Mouse (Mus musculus): ENCODE measurements around the gene Gm45716. TPM values are rescaled to one million over a fixed set of nuclear protein-coding genes. Genes with fewer than 3 reads are reported as not detected.

Gene Gm45716
- polyA plus RNA-seq, 1 experiment from 2014 or later = 15.4 TPM

- H3K4me3 ChIP-seq = no peak overlapping the region
- no peaks in the 10 kb centered on the region for H3K4me1 ChIP-seq
- no peaks in the 10 kb centered on the region for H3K27me3 ChIP-seq (ENCODE audit: low read depth, poor library complexity, severe bottlenecking)
- DNase-seq (ENCODE audit: low spot score) = no peak
- H3K9me3 ChIP-seq (replicated peaks) = no peaks in the 10 kb centered on the region
- H3K36me3 ChIP-seq = no peaks in the 10 kb centered on the region
- H3K27ac ChIP-seq (replicated peaks) = no peak overlapping the region
- WGBS = 92% methylated on average over 6 of the region's 6 CpGs
These were observed 10.1 kb upstream of the Gm45716 start for GRCm38 (mm10) chr11:90177389-90177788.

DNA sequence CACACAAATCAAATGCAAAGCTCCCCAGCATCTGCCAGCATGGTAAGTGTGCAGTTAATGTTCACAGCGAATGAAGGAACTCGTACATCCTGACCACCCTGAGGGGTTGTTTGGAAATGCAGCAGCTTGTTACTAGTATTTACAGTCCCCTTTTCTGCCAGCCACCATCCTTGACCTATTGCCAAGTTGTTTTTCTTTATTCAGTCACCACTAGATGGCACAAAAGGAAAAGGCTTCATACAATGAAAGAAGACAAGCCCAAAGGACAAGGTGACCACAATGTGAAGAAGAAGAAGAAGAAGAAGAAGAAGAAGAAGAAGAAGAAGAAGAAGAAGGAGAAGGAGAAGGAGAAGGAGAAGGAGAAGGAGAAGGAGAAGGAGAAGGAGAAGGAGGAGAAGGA, 4.1 kb upstream of the Gm45716 start:
- Histone ChIP-seq H3K4me1 (no peaks in the 10 kb centered on the region), H3K27ac (replicated peaks) (no peak overlapping the region), H3K9me3 (replicated peaks) (no peaks in the 10 kb centered on the region), H3K27me3 (ENCODE audit: low read depth, poor library complexity, severe bottlenecking) (no peaks in the 10 kb centered on the region), H3K36me3 (no peaks in the 10 kb centered on the region), H3K4me3 (no peak overlapping the region)
- 43% methylated on average over 2 of the region's 2 CpGs for WGBS
- DNase-seq (ENCODE audit: low spot score) = no peak

DNA sequence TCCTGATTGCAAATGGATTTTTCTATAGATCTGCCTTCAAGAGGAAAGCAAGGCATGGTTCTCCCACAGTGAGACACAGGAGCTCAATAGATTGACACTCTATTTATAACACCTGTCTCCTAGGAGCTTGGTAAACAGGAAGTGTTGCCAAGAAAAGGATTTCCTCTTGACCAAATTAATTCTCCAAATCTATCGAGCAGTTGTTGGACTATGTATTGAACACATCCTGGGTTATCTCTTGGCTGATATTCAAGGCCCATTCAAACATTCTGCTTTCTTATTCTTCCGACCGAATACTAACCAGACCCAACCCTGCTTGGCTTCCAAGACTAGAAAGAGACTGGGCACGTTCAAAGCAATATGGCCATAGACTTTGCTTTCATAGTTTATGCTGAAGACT, 2.7 kb upstream of the Gm45716 start:
- H3K4me3 ChIP-seq = no peak overlapping the region
- WGBS = 88% methylated on average over 4 of the region's 4 CpGs
- H3K9me3 ChIP-seq (replicated peaks) = no peaks in the 10 kb centered on the region
- no peak for DNase-seq (ENCODE audit: low spot score)
- no peaks in the 10 kb centered on the region for H3K4me1 ChIP-seq
- H3K36me3 ChIP-seq = no peaks in the 10 kb centered on the region
- no peak overlapping the region for H3K27ac ChIP-seq (replicated peaks)
- H3K27me3 ChIP-seq (ENCODE audit: low read depth, poor library complexity, severe bottlenecking) = no peaks in the 10 kb centered on the region

DNA sequence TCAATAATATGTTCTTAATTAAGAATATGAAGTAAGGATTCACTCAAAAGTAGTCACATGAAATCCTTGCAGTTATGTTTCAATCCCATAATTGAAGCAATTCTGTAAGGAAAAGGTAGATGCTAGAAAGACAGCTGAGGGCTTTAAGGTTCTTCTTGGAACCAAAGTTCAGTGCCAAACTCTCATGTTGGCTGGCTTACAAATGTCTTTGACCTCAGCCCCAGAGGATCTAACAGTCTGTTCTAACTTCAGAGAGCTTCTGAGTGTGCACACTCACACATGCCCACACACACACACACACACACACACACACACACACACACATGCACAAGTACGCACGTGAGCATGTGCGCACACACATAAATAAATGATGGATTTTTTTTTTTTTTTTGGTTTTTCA, 2.7 kb downstream of the Gm45716 start:
- Histone ChIP-seq H3K27ac (replicated peaks) (no peak overlapping the region), H3K9me3 (replicated peaks) (no peaks in the 10 kb centered on the region), H3K4me1 (no peaks in the 10 kb centered on the region), H3K36me3 (no peaks in the 10 kb centered on the region), H3K4me3 (no peak overlapping the region), H3K27me3 (ENCODE audit: low read depth, poor library complexity, severe bottlenecking) (no peaks in the 10 kb centered on the region)
- DNase-seq (ENCODE audit: low spot score) = no peak
- WGBS = 95% methylated on average over 3 of the region's 3 CpGs

- H3K27ac ChIP-seq (replicated peaks) = no peak overlapping the region
- H3K27me3 ChIP-seq (ENCODE audit: low read depth, poor library complexity, severe bottlenecking) = no peaks in the 10 kb centered on the region
- DNase-seq (ENCODE audit: low spot score) = no peak
- no peaks in the 10 kb centered on the region for H3K36me3 ChIP-seq
- peaks cover 7% of the 10 kb centered on the region for H3K4me1 ChIP-seq
- 85% methylated on average over 1 of the region's 1 CpGs for WGBS
- no peaks in the 10 kb centered on the region for H3K9me3 ChIP-seq (replicated peaks)
- no peak overlapping the region for H3K4me3 ChIP-seq
These were observed 7.5 kb downstream of the Gm45716 start for GRCm38 (mm10) chr11:90194946-90195345.

DNA sequence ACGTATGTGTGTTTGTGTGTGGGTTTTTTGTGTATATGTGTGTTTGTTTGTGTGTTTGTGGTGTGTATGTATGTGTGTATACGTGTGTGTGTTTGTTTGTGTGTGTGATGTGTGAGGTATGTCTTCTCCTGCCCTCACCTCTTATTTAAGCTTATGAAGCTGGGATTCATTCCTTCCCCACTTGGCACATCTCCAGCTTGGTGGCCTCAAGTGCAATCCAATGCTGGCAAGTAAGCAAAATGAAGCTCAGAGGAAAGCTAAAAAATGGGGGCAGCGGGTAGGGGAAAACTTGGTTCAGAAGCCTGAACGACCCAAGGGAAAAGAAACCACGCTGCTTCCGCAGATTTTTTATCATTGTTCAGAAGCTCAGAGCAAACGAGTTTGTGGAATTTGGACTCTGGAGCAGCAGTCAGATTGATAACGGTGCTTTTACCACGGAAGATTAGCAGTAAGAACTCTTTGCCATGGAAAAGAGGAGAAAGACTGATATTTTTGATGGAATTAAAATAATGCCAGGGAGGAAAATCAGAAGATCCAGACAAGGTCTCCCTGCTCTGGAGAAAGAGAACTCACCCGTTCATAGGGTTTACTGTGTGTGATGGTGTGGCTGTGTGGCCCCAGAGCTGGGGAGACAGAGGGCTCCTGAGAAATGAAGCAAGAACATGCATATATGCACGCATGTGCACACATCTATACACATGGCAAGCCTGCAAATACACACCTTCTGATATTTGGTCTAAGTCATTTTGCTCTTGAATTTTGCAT, 8.5 kb downstream of the Gm45716 start:
- Histone ChIP-seq H3K27me3 (ENCODE audit: low read depth, poor library complexity, severe bottlenecking) (no peaks in the 10 kb centered on the region), H3K4me3 (no peak overlapping the region), H3K4me1 (peaks cover 7% of the 10 kb centered on the region), H3K27ac (replicated peaks) (no peak overlapping the region), H3K36me3 (no peaks in the 10 kb centered on the region), H3K9me3 (replicated peaks) (no peaks in the 10 kb centered on the region)
- 87% methylated on average over 11 of the region's 11 CpGs for WGBS
- DNase-seq (ENCODE audit: low spot score) = no peak

DNA sequence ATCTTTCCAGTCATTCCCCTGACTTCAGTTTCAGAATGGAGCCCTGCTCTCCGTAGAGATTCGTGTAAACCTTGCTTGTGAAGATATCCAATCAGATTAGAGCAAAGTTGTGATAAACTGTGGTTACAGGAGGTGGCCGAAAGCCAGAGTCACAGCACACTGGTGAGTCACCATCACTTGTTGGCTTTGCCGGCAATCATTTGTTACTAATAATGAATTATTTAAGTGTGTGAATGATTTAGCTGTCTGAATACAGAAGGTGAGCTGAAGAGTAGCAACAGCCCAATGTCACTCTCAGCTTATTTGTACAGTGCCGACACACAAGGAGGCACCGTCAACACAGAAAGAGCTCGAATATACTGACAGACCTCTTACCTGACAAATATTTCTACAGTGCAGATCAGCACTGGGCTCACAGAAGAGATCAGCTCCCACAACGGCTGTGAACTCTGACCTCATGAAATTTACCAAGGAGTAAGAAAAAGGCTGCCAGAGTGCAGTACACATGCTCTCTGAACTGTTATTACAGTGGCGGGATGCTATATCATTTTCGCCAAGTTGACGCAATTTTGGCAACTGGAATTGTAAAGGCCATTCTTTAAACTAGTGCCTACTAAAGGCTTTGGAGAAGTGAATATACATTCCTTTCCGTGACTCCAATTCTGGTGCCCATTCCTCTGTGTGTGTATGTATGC, 9.2 kb downstream of the Gm45716 start:
- Histone ChIP-seq H3K27me3 (ENCODE audit: low read depth, poor library complexity, severe bottlenecking) (no peaks in the 10 kb centered on the region), H3K36me3 (no peaks in the 10 kb centered on the region), H3K9me3 (replicated peaks) (no peaks in the 10 kb centered on the region), H3K4me3 (no peak overlapping the region), H3K4me1 (peaks cover 7% of the 10 kb centered on the region), H3K27ac (replicated peaks) (no peak overlapping the region)
- WGBS = 88% methylated on average over 12 of the region's 12 CpGs
- DNase-seq (ENCODE audit: low spot score) = no peak

DNA sequence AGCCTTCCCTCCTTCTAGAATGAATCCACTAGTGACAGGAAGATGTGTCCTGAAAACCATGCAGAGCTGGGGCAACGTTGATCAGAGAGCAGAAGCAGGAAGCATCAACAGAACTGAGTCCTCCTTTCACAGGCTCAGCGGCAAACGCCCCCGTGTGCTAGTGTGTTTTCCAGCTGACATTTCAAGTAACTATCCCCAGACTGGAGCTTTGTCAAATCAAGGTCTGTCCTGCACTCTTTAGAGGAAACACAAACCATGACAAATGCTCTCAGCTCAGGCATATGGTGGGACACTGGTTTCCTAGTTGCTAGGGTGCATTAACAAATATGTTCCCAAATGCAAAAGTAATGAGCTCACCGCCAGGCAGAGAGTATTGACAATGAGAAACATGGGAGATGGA, 10.6 kb downstream of the Gm45716 start:
- DNase-seq (ENCODE audit: low spot score) = no peak
- peaks cover 7% of the 10 kb centered on the region for H3K4me1 ChIP-seq
- no peak overlapping the region for H3K27ac ChIP-seq (replicated peaks)
- 70% methylated on average over 5 of the region's 5 CpGs for WGBS
- H3K4me3 ChIP-seq = no peak overlapping the region
- no peaks in the 10 kb centered on the region for H3K27me3 ChIP-seq (ENCODE audit: low read depth, poor library complexity, severe bottlenecking)
- no peaks in the 10 kb centered on the region for H3K9me3 ChIP-seq (replicated peaks)
- no peaks in the 10 kb centered on the region for H3K36me3 ChIP-seq

DNA sequence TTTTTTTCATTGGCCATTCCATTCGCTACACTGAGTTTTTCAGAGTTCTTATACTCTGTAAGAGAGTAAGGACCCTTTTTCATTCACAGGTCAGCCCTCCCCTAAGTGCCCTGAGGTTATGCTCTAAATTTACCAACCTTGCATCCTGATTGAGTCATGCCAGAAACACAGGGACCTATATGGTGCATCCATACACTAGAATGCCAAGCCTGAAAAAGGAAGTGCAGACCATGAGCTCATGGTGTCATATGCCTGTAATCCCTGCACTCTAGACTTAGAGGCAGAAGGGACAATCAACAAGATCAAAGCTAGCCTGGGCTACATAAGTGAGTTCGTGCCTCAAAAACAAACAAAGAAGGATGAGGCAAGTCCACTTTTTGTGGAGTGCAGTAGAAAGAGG, 13.3 kb downstream of the Gm45716 start:
- no peak for DNase-seq (ENCODE audit: low spot score)
- Histone ChIP-seq H3K4me1 (peaks cover 7% of the 10 kb centered on the region), H3K27me3 (ENCODE audit: low read depth, poor library complexity, severe bottlenecking) (no peaks in the 10 kb centered on the region), H3K4me3 (no peak overlapping the region), H3K27ac (replicated peaks) (no peak overlapping the region), H3K36me3 (no peaks in the 10 kb centered on the region), H3K9me3 (replicated peaks) (no peaks in the 10 kb centered on the region)
- WGBS = 89% methylated on average over 2 of the region's 2 CpGs

DNA sequence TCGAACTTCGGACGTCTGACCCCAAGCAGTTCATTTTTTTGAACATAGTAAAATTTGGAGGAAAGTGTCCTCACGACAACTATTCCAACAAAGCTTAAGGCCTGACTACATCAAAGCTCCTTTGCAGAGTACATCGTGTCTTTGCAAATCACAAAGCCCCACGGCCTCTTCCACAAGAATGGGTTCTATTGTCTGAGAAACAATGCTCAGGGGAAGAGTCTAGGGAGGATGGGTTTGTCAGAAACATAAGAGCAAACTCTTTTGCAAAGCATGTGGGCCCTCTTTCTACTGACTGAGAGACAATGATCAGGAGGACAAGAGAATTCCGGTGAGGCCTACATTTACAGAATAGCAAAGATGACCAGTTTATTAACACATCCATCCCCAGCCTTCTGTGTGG, 26.8 kb downstream of the Gm45716 start:
- no peak overlapping the region for H3K4me3 ChIP-seq
- H3K36me3 ChIP-seq = no peaks in the 10 kb centered on the region
- no peaks in the 10 kb centered on the region for H3K9me3 ChIP-seq (replicated peaks)
- H3K4me1 ChIP-seq = 0 out of 2 replicates have a peak, but pooled peaks cover 5% of the 10 kb centered on the region
- DNase-seq (ENCODE audit: low spot score) = no peak
- no peak overlapping the region for H3K27ac ChIP-seq (replicated peaks)
- 53% methylated on average over 7 of the region's 7 CpGs for WGBS
- no peaks in the 10 kb centered on the region for H3K27me3 ChIP-seq (ENCODE audit: low read depth, poor library complexity, severe bottlenecking)

DNA sequence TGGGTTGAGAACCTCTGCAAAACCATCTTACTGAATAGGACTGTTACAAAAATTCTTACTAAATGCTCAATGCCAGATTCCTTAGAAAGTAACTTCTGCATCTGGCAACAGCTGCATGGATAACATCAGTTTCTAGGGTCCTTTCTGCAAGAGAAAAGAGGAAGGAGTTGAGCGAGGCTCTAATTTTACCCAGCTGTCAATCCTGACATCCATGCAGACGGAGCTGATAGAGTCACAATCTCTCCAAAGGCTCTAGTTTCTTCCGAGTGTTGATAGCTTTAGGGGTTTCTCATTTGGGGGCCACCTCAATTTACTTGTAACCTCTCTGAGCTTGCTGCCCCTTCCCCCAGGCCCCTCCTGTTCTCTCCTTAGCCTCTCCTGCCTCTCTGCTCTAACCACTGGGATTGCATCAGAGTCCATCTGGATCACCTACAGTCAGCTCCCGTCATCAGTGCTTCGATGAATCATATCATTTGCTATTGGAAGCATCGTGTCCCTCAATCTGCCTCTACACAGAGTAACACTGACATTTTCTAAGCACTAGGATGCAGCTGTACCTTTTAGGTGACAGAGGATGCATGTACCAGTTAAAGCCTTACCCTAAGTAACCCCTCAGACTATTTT, 32.7 kb downstream of the Gm45716 start:
- H3K4me1 ChIP-seq = no peaks in the 10 kb centered on the region
- H3K27ac ChIP-seq (replicated peaks) = no peak overlapping the region
- no peaks in the 10 kb centered on the region for H3K36me3 ChIP-seq
- H3K4me3 ChIP-seq = no peak overlapping the region
- H3K27me3 ChIP-seq (ENCODE audit: low read depth, poor library complexity, severe bottlenecking) = no peaks in the 10 kb centered on the region
- H3K9me3 ChIP-seq (replicated peaks) = no peaks in the 10 kb centered on the region
- 82% methylated on average over 6 of the region's 6 CpGs for WGBS
- no peak for DNase-seq (ENCODE audit: low spot score)

DNA sequence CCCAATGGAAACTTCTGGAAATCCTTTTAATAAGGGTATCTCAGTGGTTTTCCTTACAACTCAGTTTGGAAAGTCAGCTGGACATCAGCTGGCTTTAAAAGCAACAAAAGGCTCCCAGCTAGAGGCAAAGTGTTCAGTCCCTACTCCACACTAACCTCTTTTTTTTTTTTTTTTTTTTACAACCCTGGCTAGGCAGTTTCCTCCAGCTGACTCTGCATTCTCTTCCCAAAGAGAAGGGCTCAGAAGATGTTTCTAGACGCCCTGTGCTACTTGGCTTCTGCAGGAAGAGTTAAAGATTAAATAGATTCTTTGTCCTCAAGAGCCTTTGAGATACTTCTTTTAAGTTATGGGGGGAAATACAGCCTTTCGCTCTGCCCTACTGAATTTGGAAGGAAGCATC, 33.3 kb downstream of the Gm45716 start:
- no peak for DNase-seq (ENCODE audit: low spot score)
- no peak overlapping the region for H3K27ac ChIP-seq (replicated peaks)
- H3K36me3 ChIP-seq = no peaks in the 10 kb centered on the region
- no peaks in the 10 kb centered on the region for H3K9me3 ChIP-seq (replicated peaks)
- no peaks in the 10 kb centered on the region for H3K27me3 ChIP-seq (ENCODE audit: low read depth, poor library complexity, severe bottlenecking)
- H3K4me1 ChIP-seq = no peaks in the 10 kb centered on the region
- H3K4me3 ChIP-seq = no peak overlapping the region
- 45% methylated on average over 2 of the region's 2 CpGs for WGBS

DNA sequence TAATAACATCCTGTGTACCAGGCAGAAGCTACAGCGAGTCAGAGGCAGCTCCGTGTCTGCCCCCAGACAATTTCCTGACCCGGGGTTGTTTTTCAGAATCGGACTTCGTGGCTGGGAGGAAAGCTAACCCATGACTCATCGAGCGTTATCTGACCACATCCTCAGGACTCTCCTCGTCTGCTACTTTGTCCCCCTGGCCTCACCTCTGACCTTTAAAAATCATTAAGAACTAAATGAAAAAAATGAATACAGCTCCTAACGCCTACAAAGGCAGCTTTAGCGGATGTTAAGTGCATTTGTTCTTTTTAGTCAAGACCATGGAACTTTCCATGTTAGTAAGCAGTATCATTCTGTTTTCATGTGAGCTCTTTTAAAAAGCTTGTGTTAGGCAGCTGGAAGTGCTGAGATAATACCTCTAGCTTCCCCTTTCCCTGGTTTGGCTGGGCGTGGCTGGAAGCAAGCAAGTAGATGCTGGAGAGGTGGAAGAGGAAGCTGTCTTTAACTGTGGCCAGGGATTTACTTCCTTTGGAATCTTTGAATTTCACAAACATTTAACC, 37.5 kb downstream of the Gm45716 start:
- Histone ChIP-seq H3K4me1 (0 out of 2 replicates have a peak, but pooled peaks cover 5% of the 10 kb centered on the region), H3K4me3 (no peak overlapping the region), H3K27ac (replicated peaks) (no peak overlapping the region), H3K36me3 (no peaks in the 10 kb centered on the region), H3K27me3 (ENCODE audit: low read depth, poor library complexity, severe bottlenecking) (no peaks in the 10 kb centered on the region), H3K9me3 (replicated peaks) (no peaks in the 10 kb centered on the region)
- no peak for DNase-seq (ENCODE audit: low spot score)
- WGBS = 73% methylated on average over 11 of the region's 11 CpGs
